Mouse (Mus musculus): ENCODE data around the gene Olfr1448.

The Olfr1448 gene

GRCm38 (mm10) chr19:12924319-12924718, at the start of gene Olfr1448:
TSS of gene Olfr1448 (minus strand) at chr19:12924419.
- WGBS: 70% methylated on average over 1 of the region's 1 CpGs

- WGBS: 84% methylated on average over 5 of the region's 5 CpGs
Observed at GRCm38 (mm10) chr19:12970082-12970481, 45.9 kb upstream of the Olfr1448 start.

GRCm38 (mm10) chr19:12949958-12950357, 25.7 kb upstream of the Olfr1448 start, which contains the start of gene Olfr1450:
TSS of gene Olfr1450 (plus strand) at chr19:12950258.
- 92% methylated on average over 1 of the region's 1 CpGs for WGBS

GRCm38 (mm10) chr19:12930540-12930939, 6.3 kb upstream of the Olfr1448 start, which contains the start of gene Olfr1449:
TSS of gene Olfr1449 (plus strand) at chr19:12930840.

GRCm38 (mm10) chr19:12903643-12904042, 20.6 kb downstream of the Olfr1448 start, which contains the start of gene Olfr1447:
TSS of gene Olfr1447 (minus strand) at chr19:12903743.
- 94% methylated on average over 1 of the region's 1 CpGs for WGBS

- 69% methylated on average over 1 of the region's 1 CpGs for WGBS
Observed at GRCm38 (mm10) chr19:12893424-12893823, 30.8 kb downstream of the Olfr1448 start, which contains the start of gene Olfr1446. TSS of gene Olfr1446 (minus strand) at chr19:12893524.

GRCm38 (mm10) chr19:12883555-12883954, 40.7 kb downstream of the Olfr1448 start, which contains the start of gene Olfr1445:
TSS of gene Olfr1445 (plus strand) at chr19:12883855.
- 81% methylated on average over 2 of the region's 2 CpGs for WGBS
